Mouse (Mus musculus): ENCODE measurements at regions not wholly inside any gene's neighbourhood (a gene's known extent, or its start where the extent isn't known, plus 50 kb on each side); places are given as distances from the start of the nearest gene placed in this dataset.
A peak's percentile ranks its signal among the peaks of the same experiment; 100 is the strongest.

DNA sequence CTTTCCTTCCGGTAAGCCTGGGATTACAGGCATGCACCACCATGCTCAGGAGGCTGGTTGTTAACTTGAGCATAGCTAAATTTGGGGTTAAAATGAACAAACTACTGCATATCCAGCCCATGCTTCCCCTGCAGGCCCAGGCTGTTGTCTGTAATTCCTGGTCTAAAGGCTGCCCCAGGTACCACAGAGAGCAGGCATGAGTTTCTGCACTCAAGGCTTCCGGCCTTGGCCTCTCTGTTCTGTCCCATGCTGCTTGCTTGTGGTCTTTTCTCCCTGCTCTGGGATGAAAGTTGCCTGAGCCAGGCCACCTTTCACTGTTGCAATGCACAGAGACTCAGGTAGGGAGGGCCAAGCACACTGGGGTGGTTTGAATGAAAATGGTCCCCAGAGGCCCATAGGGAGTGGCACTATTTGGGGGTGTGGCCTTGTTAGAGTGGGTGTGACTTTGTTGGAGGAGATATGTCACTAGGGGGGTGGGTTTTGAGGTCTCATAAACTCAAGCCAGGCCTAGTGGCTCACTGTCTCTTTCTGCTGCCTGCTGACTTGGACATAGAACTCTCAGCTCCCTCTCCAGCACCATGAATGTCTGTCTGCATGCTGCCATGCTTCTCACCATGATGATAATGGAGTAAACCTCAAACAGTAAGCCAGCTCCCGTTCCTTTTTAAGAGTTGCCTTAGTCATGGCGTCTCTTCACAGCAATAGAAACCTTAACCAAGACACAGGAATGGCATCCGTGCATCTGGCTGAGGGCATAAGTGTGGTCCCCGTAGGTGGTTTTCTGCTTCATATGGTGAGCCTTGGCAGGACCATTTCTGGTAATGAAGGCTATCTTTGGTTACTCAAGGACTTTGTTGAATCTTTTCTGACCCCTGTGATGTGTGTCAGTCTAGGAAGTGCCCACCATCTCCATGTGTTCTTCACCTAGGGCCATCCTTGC is 86.7 kb upstream of the Zfp366 start:
- no peak for DNase-seq

GRCm38 (mm10) chr13:99096837-99097236 is 87.8 kb upstream of the Zfp366 start:
- DNase-seq, result no peak

DNA sequence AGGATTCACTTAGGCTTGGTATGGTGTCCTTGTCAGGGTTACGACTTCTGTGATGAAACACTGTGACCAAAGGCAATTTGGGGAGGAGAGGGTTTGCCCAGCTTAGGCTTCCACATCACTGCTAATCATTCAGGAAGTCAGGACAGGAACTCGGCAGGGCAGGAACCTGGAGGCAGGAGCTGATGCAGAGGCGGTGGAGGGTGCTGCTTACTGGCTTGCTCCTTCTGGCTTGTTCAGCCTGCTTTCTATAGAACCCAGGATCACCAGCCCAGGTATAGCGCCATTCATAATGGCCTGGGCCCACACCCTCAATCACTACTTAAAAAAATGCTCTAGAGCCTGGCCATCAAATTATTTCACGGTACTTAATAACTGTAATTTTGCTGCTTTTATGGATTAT is 89.6 kb upstream of the Zfp366 start:
- no peak for DNase-seq

GRCm38 (mm10) chr13:99094221-99094620 is 90.4 kb upstream of the Zfp366 start:
- no peak for DNase-seq

GRCm38 (mm10) chr13:99093269-99093668 is 91.4 kb upstream of the Zfp366 start:
- DNase-seq, result peak; percentile 70 to 76

GRCm38 (mm10) chr13:99092279-99092930 is 92.2 kb upstream of the Zfp366 start:
- no peak for DNase-seq

- DNase-seq, result no peak
Observed at GRCm38 (mm10) chr13:99091562-99092278, 92.9 kb upstream of the Zfp366 start.

- no peak for DNase-seq
Observed at GRCm38 (mm10) chr13:99090361-99090760, 94.3 kb upstream of the Zfp366 start.

DNA sequence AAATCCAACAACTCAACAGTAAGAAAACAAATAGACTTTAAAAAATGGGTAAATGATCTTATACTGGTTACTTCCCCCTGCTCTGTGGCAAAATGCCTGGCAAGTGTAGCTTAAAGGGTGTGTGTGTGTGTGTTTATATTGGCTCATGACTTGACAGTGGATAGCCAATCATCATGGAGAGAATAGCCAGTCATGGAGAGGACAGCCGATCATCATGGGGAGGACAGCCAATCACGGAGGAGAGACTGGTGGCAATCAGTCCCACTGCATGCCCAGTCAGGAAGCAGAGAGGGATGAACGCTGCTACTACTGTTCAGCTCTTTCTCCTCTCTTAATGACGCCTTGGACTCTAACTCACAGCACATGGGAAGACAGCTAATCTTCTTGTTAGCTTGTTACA is 96.3 kb upstream of the Zfp366 start:
- DNase-seq, result no peak

GRCm38 (mm10) chr13:99079331-99079761 is 95.0 kb upstream of the 1700024P04Rik start:
- DNase-seq, result no peak

GRCm38 (mm10) chr13:99078643-99079042 is 94.3 kb upstream of the 1700024P04Rik start:
- no peak for DNase-seq

DNA sequence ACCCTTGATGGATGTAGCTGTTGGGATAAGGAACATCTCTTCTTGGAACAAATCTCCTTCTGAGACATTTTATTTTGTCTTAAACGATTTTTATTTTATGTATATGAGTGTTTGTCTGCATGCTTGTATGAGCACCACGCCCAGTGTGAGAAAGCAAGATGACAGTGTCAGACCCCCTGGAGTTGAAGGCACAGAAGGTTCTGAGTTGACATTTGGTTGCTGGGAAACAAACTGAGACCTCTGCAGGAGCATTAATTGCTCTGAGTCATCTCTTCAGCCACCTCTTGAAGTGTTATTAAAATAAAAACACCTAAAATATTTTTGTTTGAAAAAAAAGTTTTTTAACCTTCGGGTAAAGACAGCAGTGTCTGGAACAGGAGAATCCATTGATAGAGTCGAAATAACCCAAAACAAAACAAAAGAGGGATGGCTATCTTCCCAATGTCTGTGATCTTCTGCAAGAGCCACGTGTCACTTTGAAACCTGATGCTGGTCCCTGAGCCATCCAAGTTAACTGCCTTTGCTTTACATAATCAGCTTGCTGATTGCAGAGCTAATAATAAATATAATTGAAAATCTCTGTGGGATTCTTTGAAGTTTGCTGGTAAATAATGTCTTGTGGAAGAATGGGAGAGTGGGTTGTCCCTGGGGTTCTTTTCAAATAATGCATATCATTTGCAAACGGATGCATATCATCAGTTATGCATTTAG is 92.8 kb upstream of the 1700024P04Rik start:
- DNase-seq, result no peak

DNA sequence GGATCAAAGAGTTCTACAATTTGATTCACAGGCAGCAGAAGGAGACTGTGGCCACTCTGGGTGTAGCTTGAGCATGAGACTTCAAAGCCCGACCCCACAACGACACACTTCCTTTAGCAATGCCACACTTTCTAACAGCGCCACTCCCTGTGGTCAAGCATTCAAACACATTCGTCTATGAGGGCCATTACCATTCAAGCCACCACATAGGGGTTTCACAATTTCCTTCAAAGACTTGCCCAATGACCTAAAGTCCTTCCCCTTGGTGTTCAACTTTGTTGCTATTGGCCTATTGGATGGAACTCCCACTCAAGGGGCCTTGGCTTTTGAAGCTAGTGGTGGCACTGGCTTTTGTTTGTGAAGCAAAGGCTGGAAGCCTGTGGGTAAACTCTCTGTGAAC is 91.1 kb upstream of the 1700024P04Rik start:
- DNase-seq, result no peak

- no peak for DNase-seq
Observed at GRCm38 (mm10) chr13:99071821-99072414, 87.6 kb upstream of the 1700024P04Rik start.

DNA sequence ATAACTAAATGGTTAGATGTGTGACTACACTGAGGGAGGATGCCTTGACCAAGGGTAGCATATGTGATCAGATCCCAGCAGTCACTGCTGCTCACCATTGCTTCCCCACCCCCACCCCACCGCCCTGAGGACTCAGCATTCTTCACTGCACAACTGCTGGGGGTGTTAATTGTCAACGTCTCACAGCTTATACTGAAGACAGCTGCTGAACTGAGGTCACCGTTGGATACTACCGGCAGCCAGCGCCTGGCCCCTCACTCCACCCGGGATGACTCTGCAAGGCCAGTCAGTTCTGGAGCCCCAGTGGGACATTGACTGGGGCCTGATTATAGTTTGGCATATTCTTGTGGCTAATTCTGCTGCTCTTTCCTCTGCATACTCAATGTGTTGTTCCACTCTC is 87.0 kb upstream of the 1700024P04Rik start:
- no peak for DNase-seq

GRCm38 (mm10) chr13:99069767-99070166 is 85.4 kb upstream of the 1700024P04Rik start:
- no peak for DNase-seq

- no peak for DNase-seq
Observed at GRCm38 (mm10) chr13:99067504-99067903, 83.1 kb upstream of the 1700024P04Rik start.

- DNase-seq, result no peak
Observed at GRCm38 (mm10) chr13:99063431-99063830, 79.1 kb upstream of the 1700024P04Rik start.

GRCm38 (mm10) chr13:99062936-99063335 is 78.6 kb upstream of the 1700024P04Rik start:
- no peak for DNase-seq

DNA sequence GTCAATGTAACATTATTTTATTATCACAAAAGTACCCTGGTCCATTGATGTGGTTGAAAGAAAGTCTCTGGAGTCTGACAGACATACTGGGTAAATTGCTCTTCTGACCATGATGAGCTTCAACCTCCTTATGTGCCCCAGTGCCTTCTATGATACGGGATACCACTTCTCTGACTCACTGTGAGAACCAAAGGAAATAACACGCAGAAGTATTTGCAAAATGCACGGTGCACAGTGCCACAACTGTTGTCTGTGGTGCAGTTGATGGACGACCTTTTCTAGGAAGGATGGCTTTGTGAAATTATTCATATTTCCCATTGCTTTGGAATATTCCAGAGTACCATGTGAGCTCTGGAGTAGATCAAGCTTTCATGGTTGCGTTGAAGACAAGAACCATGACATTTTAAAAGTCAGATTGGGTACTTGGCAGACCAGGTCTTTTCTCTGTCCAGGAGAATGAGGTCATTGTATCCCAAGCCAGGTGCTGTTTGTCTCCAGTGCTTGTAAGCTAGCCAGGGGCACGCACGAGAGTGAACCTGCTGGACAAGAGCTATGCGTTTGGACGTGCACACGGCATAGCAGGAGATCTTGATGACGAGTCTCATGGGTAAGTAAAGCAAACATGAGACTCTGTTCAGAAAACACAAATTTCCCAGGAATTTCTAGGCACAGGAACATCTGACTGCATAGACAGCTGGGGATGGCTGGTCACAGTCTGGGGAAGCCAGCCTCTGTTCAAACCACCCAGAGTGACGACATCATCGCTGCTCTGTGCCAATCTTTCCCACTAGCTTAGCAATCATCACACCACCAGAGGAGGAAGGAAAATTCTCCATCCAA is 74.0 kb upstream of the 1700024P04Rik start:
- DNase-seq, result no peak

GRCm38 (mm10) chr13:99057696-99058095 is 73.3 kb upstream of the 1700024P04Rik start:
- no peak for DNase-seq

GRCm38 (mm10) chr13:99057293-99057588 is 72.9 kb upstream of the 1700024P04Rik start:
- no peak for DNase-seq
